Mouse (Mus musculus) left cerebral cortex, adult 9 months (tissue): ENCODE results near the gene Tmem40.

Experiments
- DNase-seq, 2 experiments: peaks; one replicate each; pipeline ENCODE4 v3.0.0; 2022; ENCODE audit warnings: low spot score in 2 of 2

Gene Tmem40

GRCm38 (mm10) chr6:115761995-115762756, at the start of gene Tmem40:
TSS of gene Tmem40 (minus strand) at chr6:115762410.
- no peak for DNase-seq

- DNase-seq = no peak
These were observed 49.4 kb upstream of the Tmem40 start for GRCm38 (mm10) chr6:115811606-115812005.

GRCm38 (mm10) chr6:115808488-115809231, 46.5 kb upstream of the Tmem40 start, which contains the start of gene Rpl32:
TSS of gene Rpl32 (minus strand) at chr6:115808747.
- peak; percentile 65 to 86 for DNase-seq

- no peak for DNase-seq
These were observed 45.9 kb upstream of the Tmem40 start for GRCm38 (mm10) chr6:115808196-115808487.

GRCm38 (mm10) chr6:115807464-115808195, 45.4 kb upstream of the Tmem40 start:
- no peak for DNase-seq

- no peak for DNase-seq
These were observed 42.4 kb upstream of the Tmem40 start for GRCm38 (mm10) chr6:115804432-115805192.

GRCm38 (mm10) chr6:115803541-115804382, 41.6 kb upstream of the Tmem40 start:
- peak in 1 of 2 experiments; percentile 86 for DNase-seq

GRCm38 (mm10) chr6:115801811-115802210, 39.6 kb upstream of the Tmem40 start:
- DNase-seq = no peak

- DNase-seq = no peak
These were observed 30.5 kb upstream of the Tmem40 start for GRCm38 (mm10) chr6:115792691-115793215.

GRCm38 (mm10) chr6:115791842-115792686, 29.9 kb upstream of the Tmem40 start:
- DNase-seq = no peak

- no peak for DNase-seq
These were observed 28.8 kb upstream of the Tmem40 start for GRCm38 (mm10) chr6:115791016-115791415.

GRCm38 (mm10) chr6:115782781-115783180, 20.6 kb upstream of the Tmem40 start:
- no peak for DNase-seq

GRCm38 (mm10) chr6:115776363-115776762, 14.2 kb upstream of the Tmem40 start:
- DNase-seq = no peak

- no peak for DNase-seq
These were observed 13.6 kb upstream of the Tmem40 start for GRCm38 (mm10) chr6:115775838-115776237.

- no peak for DNase-seq
These were observed 12.3 kb upstream of the Tmem40 start, which contains the start of gene Cand2 for GRCm38 (mm10) chr6:115774501-115774921. TSS of gene Cand2 (plus strand) at chr6:115774538.

- no peak for DNase-seq
These were observed 11.8 kb upstream of the Tmem40 start for GRCm38 (mm10) chr6:115773966-115774413.

GRCm38 (mm10) chr6:115772604-115773003, 10.4 kb upstream of the Tmem40 start:
- DNase-seq = no peak

- DNase-seq = no peak
These were observed 10.0 kb upstream of the Tmem40 start for GRCm38 (mm10) chr6:115772201-115772600.

- DNase-seq = no peak
These were observed 8.6 kb upstream of the Tmem40 start for GRCm38 (mm10) chr6:115770852-115771251.
